Mouse (Mus musculus) midbrain, postnatal 0 days (tissue): ENCODE measurements around the gene Med12l. TPM values are rescaled to one million over a fixed set of nuclear protein-coding genes. Genes with fewer than 3 reads are reported as not detected.
A peak's percentile ranks its signal among the peaks of the same experiment; 100 is the strongest.

Source experiments
- ATAC-seq: fragments of 200-750 bp; cut with Nextera tagmentation; 2 replicates; pipeline ENCODE4 v1.8.0; 2017; ENCODE audit warnings: moderate number of reproducible peaks, mild to moderate bottlenecking, moderate TSS enrichment, moderate library complexity; ENCODE audit not compliant: low FRiP score
- DNase-seq: peaks from one replicate; pipeline ENCODE4 v3.0.0-alpha.2; 2015; ENCODE audit warnings: low spot score
- H3K27ac ChIP-seq: fragments of 300-500 bp; sonication (generic); 2 replicates; pipeline ENCODE4 v1.5.1; 2014; ENCODE audit warnings: low read depth, mild to moderate bottlenecking, low read length, mixed read lengths
- H3K27me3 ChIP-seq: fragments of 300-500 bp; sonication (generic); 2 replicates; pipeline ENCODE4 v1.6.1; 2014; ENCODE audit warnings: low read length, control low read depth, mixed read lengths; ENCODE audit not compliant: insufficient read depth
- H3K36me3 ChIP-seq: fragments of 300-500 bp; sonication (generic); 2 replicates; pipeline ENCODE4 v1.6.1; 2014; ENCODE audit warnings: low read length, control low read depth, mixed read lengths; ENCODE audit not compliant: insufficient read depth
- H3K4me1 ChIP-seq: fragments of 300-500 bp; sonication (generic); 2 replicates; pipeline ENCODE4 v1.6.1; 2014; ENCODE audit warnings: mild to moderate bottlenecking, control low read depth, antibody characterized with exemption, low read length, mixed read lengths; ENCODE audit not compliant: insufficient read depth
- H3K4me2 ChIP-seq: fragments of 300-500 bp; sonication (generic); 2 replicates; pipeline ENCODE4 v1.6.1; 2014; ENCODE audit warnings: low read depth, mild to moderate bottlenecking, low read length, mixed read lengths; ENCODE audit not compliant: poor library complexity, severe bottlenecking
- H3K4me3 ChIP-seq: fragments of 300-500 bp; sonication (generic); 2 replicates; pipeline ENCODE4 v1.5.1; 2014; ENCODE audit warnings: low read depth, mild to moderate bottlenecking, low read length, moderate library complexity
- H3K9ac ChIP-seq: fragments of 300-500 bp; sonication (generic); replicated peaks from 2 replicates; pipeline ENCODE4 v1.6.1; 2014; ENCODE audit warnings: mild to moderate bottlenecking, low read length, moderate library complexity, mixed read lengths; ENCODE audit not compliant: poor library complexity, severe bottlenecking
- H3K9me3 ChIP-seq: fragments of 300-500 bp; sonication (generic); 2 replicates; pipeline ENCODE4 v1.6.1; 2016; ENCODE audit warnings: low read length, control low read depth
- CTCF ChIP-seq: IDR thresholded peaks from 2 replicates; pipeline ENCODE4 v1.5.1; 2016; ENCODE audit warnings: antibody characterized with exemption, mild to moderate bottlenecking
- WGBS: fragments of 180-500 bp; shearing (Covaris S2); extraction: QIAGEN DNeasy Blood & Tissue Kit; methylation state at CpG from one replicate; pipeline ENCODE4 v1.1.7; 2014; 5-methylcytosine and 5-hydroxymethylcytosine counted together
- polyA plus RNA-seq: library from polyadenylated mRNA; unstranded; fragments of >200 nt; fragmentation: Nextera tagmentation; extraction: Ambion mirVana; gene quantifications from 2 replicates; pipeline ENCODE4 v1.2.1, GENCODE M21; 2015
- total RNA-seq: library from RNA; depleted of rRNA; stranded (reverse); fragments of >200 nt; gene quantifications from 2 replicates; pipeline ENCODE4 v1.2.3, GENCODE M21; 2014

The Med12l gene
- total and polyA plus RNA-seq, 2 experiments from 2014 or later = 3.7 to 23.0 TPM

DNA sequence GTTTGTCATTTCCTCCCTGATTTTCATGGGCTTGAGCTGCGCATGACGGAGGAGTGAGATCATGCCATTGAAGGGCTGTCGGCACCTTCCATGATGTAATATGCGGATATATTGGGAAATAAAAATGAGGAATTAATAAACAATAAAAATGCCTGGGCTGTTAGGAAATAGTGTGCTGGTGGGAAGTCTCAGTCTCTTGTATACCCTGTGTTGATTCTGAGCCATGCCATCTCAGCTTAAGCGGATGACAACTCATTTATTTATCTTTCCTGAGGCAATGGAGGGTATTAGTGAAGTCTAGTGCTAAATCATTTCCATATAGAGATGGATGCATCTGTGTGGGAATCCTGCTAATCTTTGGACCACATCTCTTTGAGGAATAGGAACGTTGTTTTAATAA, 242.4 kb downstream of the Med12l start:
- DNase-seq = no peak
- TF ChIP-seq CTCF = no peak
- Histone ChIP-seq H3K9ac (no peak overlapping the region), H3K4me3 (no peak overlapping the region), H3K4me2 (no peak overlapping the region), H3K36me3 (peaks cover 3% of the 10 kb centered on the region; the same call in 1 of the 2 replicates), H3K27ac (no peak overlapping the region), H3K9me3 (no peaks in the 10 kb centered on the region), H3K4me1 (no peaks in the 10 kb centered on the region), H3K27me3 (no peaks in the 10 kb centered on the region)
- no peak for ATAC-seq
- 84% methylated on average over 6 of the region's 6 CpGs for WGBS

DNA sequence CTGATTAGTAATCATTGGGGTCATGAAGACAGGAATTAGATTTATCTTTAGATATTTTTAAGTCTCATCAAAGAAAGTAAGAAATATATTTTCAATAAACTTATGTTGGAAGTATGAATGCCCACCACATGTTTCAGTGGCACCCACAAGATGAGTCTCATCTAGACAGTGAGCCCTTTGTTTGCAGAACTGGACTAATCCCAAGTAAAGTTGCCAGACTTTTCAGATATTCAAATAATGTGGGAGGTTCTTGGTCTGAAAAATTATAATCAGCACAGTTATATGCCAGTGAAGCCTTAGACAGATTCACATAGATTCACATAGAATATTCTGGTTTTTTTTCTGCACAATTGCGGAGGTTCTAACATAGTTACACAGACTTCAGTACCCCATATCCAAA, 244.8 kb downstream of the Med12l start:
- H3K9ac ChIP-seq = no peak overlapping the region
- no peak for DNase-seq

DNA sequence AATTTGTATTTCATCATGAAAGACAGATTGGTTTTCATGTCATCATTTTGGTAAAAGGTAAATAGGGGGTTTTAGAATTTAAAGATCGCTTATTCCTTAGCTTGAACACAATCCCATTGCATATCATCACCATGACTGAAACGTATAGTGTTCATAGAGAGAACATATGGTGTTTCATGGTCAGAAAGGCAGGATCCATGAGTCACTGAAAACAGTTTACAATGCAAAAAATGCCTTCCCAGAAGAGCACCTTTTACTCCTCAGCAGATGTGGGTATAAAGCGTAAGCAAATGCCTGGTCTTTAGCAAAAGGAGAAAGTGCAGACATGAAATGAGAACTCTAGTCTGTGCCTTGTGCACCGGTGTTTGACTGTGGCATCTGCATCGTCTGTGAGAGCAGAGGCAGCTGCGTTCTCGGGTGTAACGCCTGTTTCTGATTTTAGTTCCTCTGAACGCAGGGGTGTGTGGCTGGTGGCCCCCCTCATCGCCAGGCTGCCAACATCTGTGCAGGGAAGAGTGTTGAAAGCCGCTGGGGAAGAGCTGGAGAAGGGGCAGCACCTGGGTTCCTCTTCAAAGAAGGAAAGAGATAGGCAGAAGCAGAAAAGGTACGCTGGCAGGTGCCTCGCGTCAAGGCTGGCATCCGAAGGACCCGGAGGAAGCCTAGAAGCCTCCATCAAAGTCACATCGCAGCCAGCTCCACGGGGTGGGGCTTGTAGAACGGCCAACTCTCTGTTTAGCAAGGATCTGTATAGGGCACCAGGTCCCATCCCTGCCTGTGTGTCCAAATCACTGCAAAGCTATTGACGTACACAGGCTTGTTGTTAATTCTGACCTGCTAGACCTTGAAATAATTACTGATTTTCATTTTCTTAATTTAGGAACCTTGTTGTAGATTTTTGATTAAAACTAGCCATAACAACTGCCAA, 252.4 kb downstream of the Med12l start:
- ATAC-seq = no peak
- no peak overlapping the region for H3K4me2 ChIP-seq
- H3K4me1 ChIP-seq = no peaks in the 10 kb centered on the region
- no peaks in the 10 kb centered on the region for H3K27me3 ChIP-seq
- no peak for TF ChIP-seq CTCF
- DNase-seq = no peak
- H3K9me3 ChIP-seq = no peaks in the 10 kb centered on the region
- H3K4me3 ChIP-seq = no peak overlapping the region
- H3K9ac ChIP-seq = no peak overlapping the region
- WGBS = 89% methylated on average over 20 of the region's 20 CpGs
- H3K36me3 ChIP-seq = peaks cover 18% of the 10 kb centered on the region; the same call in 1 of the 2 replicates
- H3K27ac ChIP-seq = no peak overlapping the region

More for the DNA sequence above, 244.8 kb downstream of the Med12l start:
- H3K9me3 ChIP-seq = no peaks in the 10 kb centered on the region
- no peak for ATAC-seq
- H3K36me3 ChIP-seq = peaks cover 5% of the 10 kb centered on the region; the same call in 1 of the 2 replicates
- H3K27ac ChIP-seq = no peak overlapping the region
- no peaks in the 10 kb centered on the region for H3K4me1 ChIP-seq
- 98% methylated on average over 1 of the region's 1 CpGs for WGBS
- no peak overlapping the region for H3K4me3 ChIP-seq
- no peaks in the 10 kb centered on the region for H3K27me3 ChIP-seq
- H3K4me2 ChIP-seq = no peak overlapping the region
- TF ChIP-seq CTCF = no peak

DNA sequence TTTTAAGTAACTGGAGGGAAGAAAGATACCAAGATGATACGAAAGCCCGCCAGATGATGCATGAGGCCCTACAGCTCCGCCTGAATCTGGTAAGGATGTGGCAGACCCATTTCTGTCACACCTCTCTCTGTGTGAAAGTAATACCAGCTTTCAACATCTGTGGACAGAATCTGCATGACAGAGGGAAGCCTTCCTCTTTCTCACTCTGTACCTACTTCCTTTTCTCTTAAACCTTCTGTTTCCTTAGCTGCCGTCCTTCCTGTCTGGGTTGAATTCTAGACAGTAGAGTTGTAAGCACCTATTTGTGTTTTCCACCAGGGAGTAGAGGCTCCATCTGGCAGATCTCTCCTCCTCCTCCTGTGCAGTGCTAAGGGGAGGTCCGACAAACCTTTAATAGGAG, 255.1 kb downstream of the Med12l start:
- DNase-seq (no peak), ATAC-seq (no peak)
- Histone ChIP-seq H3K4me3 (no peak overlapping the region), H3K27ac (no peak overlapping the region), H3K36me3 (peaks cover 21% of the 10 kb centered on the region), H3K9me3 (no peaks in the 10 kb centered on the region), H3K9ac (no peak overlapping the region), H3K27me3 (no peaks in the 10 kb centered on the region), H3K4me1 (no peaks in the 10 kb centered on the region), H3K4me2 (no peak overlapping the region)
- WGBS = 74% methylated on average over 5 of the region's 5 CpGs
- TF ChIP-seq CTCF = no peak

DNA sequence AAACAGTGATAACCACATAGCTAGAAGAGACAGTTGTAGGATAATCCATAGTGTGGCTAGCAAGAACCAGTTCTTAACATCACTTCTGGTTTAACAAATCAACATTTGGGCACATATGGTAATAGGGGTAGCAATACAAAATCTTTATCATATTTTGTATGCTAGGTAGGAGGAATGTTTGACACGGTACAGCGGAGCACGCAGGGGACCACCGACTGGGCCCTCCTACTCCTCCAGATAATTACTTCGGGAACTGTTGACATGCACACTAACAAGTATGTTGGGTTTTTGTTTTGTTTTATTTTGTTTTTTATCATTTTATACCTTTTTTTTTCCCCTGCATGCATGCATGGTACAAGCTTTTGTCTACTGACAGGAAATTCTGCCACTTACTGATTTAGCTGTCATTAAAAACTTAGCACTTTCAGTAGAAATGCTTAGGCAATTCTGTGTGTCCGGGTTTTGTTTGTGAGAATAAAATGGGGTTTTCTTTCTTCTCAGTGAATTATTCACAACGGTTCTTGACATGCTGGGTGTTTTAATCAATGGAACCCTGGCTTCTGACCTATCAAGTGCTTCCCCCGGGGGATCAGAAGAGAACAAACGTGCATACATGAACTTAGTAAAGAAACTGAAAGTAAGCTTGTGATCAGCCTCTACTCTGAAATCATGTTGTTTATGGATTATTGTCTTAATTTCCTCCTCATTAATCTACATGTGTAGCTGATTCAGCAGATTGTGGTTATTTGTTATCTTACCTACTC, 256.3 kb downstream of the Med12l start:
- no peak overlapping the region for H3K9ac ChIP-seq
- no peak overlapping the region for H3K4me2 ChIP-seq
- no peak overlapping the region for H3K27ac ChIP-seq
- no peak for TF ChIP-seq CTCF
- no peaks in the 10 kb centered on the region for H3K4me1 ChIP-seq
- no peaks in the 10 kb centered on the region for H3K27me3 ChIP-seq
- ATAC-seq (no peak), DNase-seq (no peak)
- peaks cover 21% of the 10 kb centered on the region for H3K36me3 ChIP-seq
- 36% methylated on average over 9 of the region's 9 CpGs for WGBS
- no peaks in the 10 kb centered on the region for H3K9me3 ChIP-seq
- H3K4me3 ChIP-seq = no peak overlapping the region

DNA sequence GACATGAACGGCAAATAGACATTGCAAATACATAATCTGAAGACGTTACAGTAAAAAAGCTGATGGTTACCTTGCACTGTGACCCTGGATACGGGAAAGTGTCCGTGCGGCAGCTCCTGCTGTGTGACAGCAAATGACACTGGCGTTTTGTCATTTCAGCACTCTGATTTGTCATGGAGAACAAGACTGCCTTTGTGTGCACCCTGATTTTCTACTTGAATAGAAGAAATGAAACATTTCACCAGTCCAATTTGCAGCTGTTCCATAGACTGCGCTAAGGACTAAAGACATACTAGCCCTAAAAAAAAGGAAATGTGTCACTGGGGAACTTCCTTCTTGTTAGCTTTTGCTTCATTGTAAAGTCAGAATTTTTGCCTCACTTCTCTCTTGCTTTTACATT, 257.1 kb downstream of the Med12l start, which contains the start of gene P2ry12:
P2ry12 (minus strand) TSS at position 168 of the 400 bp plus-strand sequence.
- peaks cover 19% of the 10 kb centered on the region for H3K36me3 ChIP-seq
- no peaks in the 10 kb centered on the region for H3K27me3 ChIP-seq
- no peaks in the 10 kb centered on the region for H3K4me1 ChIP-seq
- no peak for TF ChIP-seq CTCF
- 17% methylated on average over 7 of the region's 7 CpGs for WGBS
- no peak within 1 kb of the TSS for H3K27ac ChIP-seq
- ATAC-seq = no peak
- H3K4me3 ChIP-seq = no peak within 1 kb of the TSS
- H3K9ac ChIP-seq = no peak within 1 kb of the TSS
- no peaks in the 10 kb centered on the region for H3K9me3 ChIP-seq
- H3K4me2 ChIP-seq = no peak within 1 kb of the TSS
- peak; percentile 17 for DNase-seq
